Mouse (Mus musculus) spleen, adult 2 months (tissue): ENCODE measurements around the gene 4930442H23Rik. TPM values are rescaled to one million over a fixed set of nuclear protein-coding genes. Genes with fewer than 3 reads are reported as not detected.
A peak's percentile ranks its signal among the peaks of the same experiment; 100 is the strongest.

Experiments
- DNase-seq, 2 experiments: peaks; one replicate each; pipeline versions ENCODE4 v3.0.0 to v3.0.0-alpha.2; 2012 to 2021; ENCODE audit warnings: low spot score in 2 of 2, low read depth in 1 of 2
- H3K27ac ChIP-seq: fragments of 200-500 bp; 2 replicates; pipeline ENCODE4 v1.5.1; 2012; ENCODE audit warnings: low read length, inconsistent platforms; ENCODE audit not compliant: insufficient read depth
- H3K27me3 ChIP-seq: fragments of 200-500 bp; 2 replicates; pipeline ENCODE4 v1.6.1; 2012; ENCODE audit warnings: mild to moderate bottlenecking, moderate library complexity, low read length, inconsistent platforms; ENCODE audit not compliant: control insufficient read depth, insufficient read depth
- H3K36me3 ChIP-seq: fragments of 200-500 bp; 2 replicates; pipeline ENCODE4 v1.6.1; 2012; ENCODE audit warnings: mild to moderate bottlenecking, low read length, inconsistent platforms; ENCODE audit not compliant: control insufficient read depth, insufficient read depth
- H3K4me1 ChIP-seq: fragments of 200-500 bp; 2 replicates; pipeline ENCODE4 v1.6.1; 2011; ENCODE audit warnings: inconsistent platforms; ENCODE audit not compliant: control insufficient read depth, insufficient read depth, insufficient read length
- H3K4me3 ChIP-seq: fragments of 200-500 bp; 2 replicates; pipeline ENCODE4 v1.5.1; 2011; ENCODE audit warnings: mild to moderate bottlenecking, inconsistent platforms; ENCODE audit not compliant: insufficient read depth, insufficient read length; ENCODE audit errors: extremely low read depth
- CTCF ChIP-seq: fragments of 200-500 bp; IDR thresholded peaks from 2 replicates; pipeline ENCODE4 v1.5.1; 2011; ENCODE audit warnings: mild to moderate bottlenecking, inconsistent platforms; ENCODE audit not compliant: insufficient read depth, insufficient read length, insufficient replicate concordance; ENCODE audit errors: extremely low read depth
- POLR2A ChIP-seq: fragments of 200-500 bp; IDR thresholded peaks from 2 replicates; pipeline ENCODE4 v1.6.1; 2011; ENCODE audit warnings: low read depth, low read length, inconsistent platforms
- WGBS: fragments of 180-500 bp; shearing (Covaris S2); methylation state at CpG from one replicate; pipeline ENCODE4 v1.1.7; 2018; 5-methylcytosine and 5-hydroxymethylcytosine counted together
- polyA plus RNA-seq: library from polyadenylated mRNA; depleted of rRNA; stranded (reverse); fragments of >200 nt; gene quantifications from 2 replicates; pipeline ENCODE4 v1.2.3, GENCODE M21; 2012

Gene 4930442H23Rik
- polyA plus RNA-seq, 1 experiment: not detected

- 57% methylated on average over 18 of the region's 18 CpGs for WGBS
- H3K27me3 ChIP-seq: no peaks in the 10 kb centered on the region
- H3K4me1 ChIP-seq: peaks cover 19% of the 10 kb centered on the region
- no peak overlapping the region for H3K4me3 ChIP-seq
- H3K36me3 ChIP-seq: peaks cover 17% of the 10 kb centered on the region
- no peak for DNase-seq
- TF ChIP-seq POLR2A (no peak), CTCF (no peak)
- H3K27ac ChIP-seq: no peak overlapping the region
These were observed 7.8 kb upstream of the 4930442H23Rik start for GRCm38 (mm10) chr10:81191342-81191982.

GRCm38 (mm10) chr10:81190912-81191321, 7.3 kb upstream of the 4930442H23Rik start:
- H3K36me3 ChIP-seq: peaks cover 17% of the 10 kb centered on the region
- no peak for TF ChIP-seq POLR2A
- TF ChIP-seq CTCF: no peak
- peaks cover 19% of the 10 kb centered on the region for H3K4me1 ChIP-seq
- no peak overlapping the region for H3K27ac ChIP-seq
- H3K4me3 ChIP-seq: no peak overlapping the region
- 55% methylated on average over 6 of the region's 6 CpGs for WGBS
- no peaks in the 10 kb centered on the region for H3K27me3 ChIP-seq
- no peak for DNase-seq

GRCm38 (mm10) chr10:81190236-81190911, 6.7 kb upstream of the 4930442H23Rik start:
- 83% methylated on average over 31 of the region's 31 CpGs for WGBS
- no peak overlapping the region for H3K4me3 ChIP-seq

GRCm38 (mm10) chr10:81189821-81190220, 6.2 kb upstream of the 4930442H23Rik start:
- no peak for DNase-seq
- H3K36me3 ChIP-seq: peaks cover 17% of the 10 kb centered on the region
- H3K27me3 ChIP-seq: no peaks in the 10 kb centered on the region
- TF ChIP-seq CTCF (no peak), POLR2A (no peak)
- peaks cover 19% of the 10 kb centered on the region for H3K4me1 ChIP-seq
- H3K27ac ChIP-seq: no peak overlapping the region
- 96% methylated on average over 26 of the region's 26 CpGs for WGBS
- no peak overlapping the region for H3K4me3 ChIP-seq

More at GRCm38 (mm10) chr10:81190236-81190911, 6.7 kb upstream of the 4930442H23Rik start:
- Histone ChIP-seq H3K36me3 (peaks cover 17% of the 10 kb centered on the region), H3K4me1 (peaks cover 19% of the 10 kb centered on the region), H3K27ac (no peak overlapping the region), H3K27me3 (no peaks in the 10 kb centered on the region)
- no peak for DNase-seq
- TF ChIP-seq POLR2A (no peak), CTCF (peak; percentile 16; the same call in 1 of the 2 replicates)

- Histone ChIP-seq H3K4me1 (peaks cover 11% of the 10 kb centered on the region), H3K27ac (no peak overlapping the region), H3K4me3 (no peak overlapping the region), H3K27me3 (no peaks in the 10 kb centered on the region), H3K36me3 (peaks cover 23% of the 10 kb centered on the region)
- 91% methylated on average over 9 of the region's 9 CpGs for WGBS
- no peak for TF ChIP-seq CTCF
- no peak for TF ChIP-seq POLR2A
- no peak for DNase-seq
These were observed 3.5 kb upstream of the 4930442H23Rik start for GRCm38 (mm10) chr10:81187161-81187560.

GRCm38 (mm10) chr10:81184765-81185164, 1.1 kb upstream of the 4930442H23Rik start:
- 83% methylated on average over 4 of the region's 4 CpGs for whole genome bisulfite sequencing
- H3K27me3 ChIP-seq: no peaks in the 10 kb centered on the region
- H3K4me1 ChIP-seq: peaks cover 7% of the 10 kb centered on the region; the same call in 1 of the 2 replicates
- peaks cover 36% of the 10 kb centered on the region for H3K36me3 ChIP-seq
- TF ChIP-seq POLR2A: no peak
- TF ChIP-seq CTCF: no peak
- no peak overlapping the region for H3K4me3 ChIP-seq
- 0 out of 2 replicates have a peak overlapping the region, but pooled peaks have one; percentile 3 for H3K27ac ChIP-seq
- DNase-seq: no peak
